8 mouse cellular contexts compared by ENCODE assay signal in the genomic region with DNA sequence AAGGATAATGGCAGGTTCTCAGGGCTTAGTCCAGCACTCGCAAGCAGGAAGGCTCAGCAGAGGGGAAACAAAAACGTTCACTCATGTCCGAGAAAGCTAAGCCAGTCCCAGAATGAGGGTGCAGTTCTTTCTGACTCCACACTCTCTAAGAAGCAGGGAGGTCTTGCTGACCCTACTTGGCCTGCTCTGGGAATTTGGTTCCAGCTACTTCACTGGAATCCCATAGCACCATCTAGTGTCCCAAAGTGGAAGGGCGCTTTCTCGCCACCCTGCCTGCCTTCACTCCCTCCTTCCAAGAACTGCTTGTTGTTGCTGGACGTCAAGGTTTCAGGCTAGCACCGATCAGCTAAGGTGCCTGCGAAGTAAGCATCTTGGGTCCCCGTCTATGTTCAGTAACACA. TPM values are rescaled to one million over a fixed set of nuclear protein-coding genes. Genes with fewer than 3 reads are reported as not detected.
DNase-seq lines count a peak whose midpoint lies in the region; ATAC-seq lines count a peak whose summit lies in the region.

No protein-coding gene starts in this region.

- H3K27ac ChIP-seq in intestine, embryonic 14.5 days (ENCODE audit: low read depth): no peak overlapping the region
- H3K27ac ChIP-seq in midbrain, embryonic 12.5 days (replicated peaks): no peak overlapping the region

- no peaks in the 10 kb centered on the region for H3K36me3 ChIP-seq in intestine, embryonic 14.5 days (ENCODE audit: control insufficient read depth, insufficient read depth, low read length)
- H3K36me3 ChIP-seq in midbrain, embryonic 12.5 days: no peaks in the 10 kb centered on the region

- H3K4me3 ChIP-seq in intestine, embryonic 14.5 days (ENCODE audit: low read depth, low read length): no peak overlapping the region
- no peak overlapping the region for H3K4me3 ChIP-seq in midbrain, embryonic 12.5 days

- WGBS in intestine, embryonic 14.5 days: 18% methylated on average over 9 of the region's 9 CpGs
- WGBS in midbrain, embryonic 12.5 days: 25% methylated on average over 9 of the region's 9 CpGs

- H3K9me3 ChIP-seq in intestine, embryonic 14.5 days (ENCODE audit: control insufficient read depth, low read length): no peaks in the 10 kb centered on the region
- no peaks in the 10 kb centered on the region for H3K9me3 ChIP-seq in midbrain, embryonic 12.5 days

- ATAC-seq in frontal cortex, adult (ENCODE audit: low TSS enrichment): peak; percentile 48
- ATAC-seq in intestine, embryonic 14.5 days (replicated peaks; ENCODE audit: low FRiP score, low TSS enrichment, low read depth): 0 out of 2 replicates have a peak, but pooled peaks have one; percentile 25
- peak; percentile 35 for ATAC-seq in midbrain, embryonic 12.5 days (ENCODE audit: low FRiP score, low read depth)

- H3K4me2 ChIP-seq in intestine, embryonic 14.5 days (ENCODE audit: low read length): no peak overlapping the region
- H3K4me2 ChIP-seq in midbrain, embryonic 12.5 days (replicated peaks): no peak overlapping the region

- peak; percentile 65 to 86 for DNase-seq in heart, adult 18-20 months
- no peak for DNase-seq in heart, postnatal 25 days (ENCODE audit: low spot score)
- DNase-seq in c-Kit-positive CD71-positive TER-119-positive erythroid progenitor cells, embryonic 14.5 days (ENCODE audit: low spot score): peak; percentile 22
- DNase-seq in intestine, embryonic 14.5 days (ENCODE audit: low spot score): peak; percentile 89
- DNase-seq in left cerebral cortex, adult 9 months (ENCODE audit: low spot score in 2 of 2): peak; percentile 32 to 86
- peak; percentile 40 to 64 for DNase-seq in spleen, postnatal 10 days (ENCODE audit: low spot score in 2 of 2)

- H3K4me1 ChIP-seq in intestine, embryonic 14.5 days (replicated peaks; ENCODE audit: control insufficient read depth, insufficient read depth, low read length): no peaks in the 10 kb centered on the region
- peaks cover 30% of the 10 kb centered on the region for H3K4me1 ChIP-seq in midbrain, embryonic 12.5 days

- no peak overlapping the region for H3K9ac ChIP-seq in intestine, embryonic 14.5 days (ENCODE audit: low read length)
- no peak overlapping the region for H3K9ac ChIP-seq in midbrain, embryonic 12.5 days (replicated peaks)

- 0 out of 2 replicates have a peak, but pooled peaks cover 4% of the 10 kb centered on the region for H3K27me3 ChIP-seq in intestine, embryonic 14.5 days (replicated peaks; ENCODE audit: control insufficient read depth, insufficient read depth, low read length)
- H3K27me3 ChIP-seq in midbrain, embryonic 12.5 days: peaks cover 35% of the 10 kb centered on the region

- intact Hi-C loops in heart, postnatal 25 days (cut with DNase I): loop anchor here (1.0 to 10.0 kb wide), 3 partner anchors 84 to 261 kb away; no protein-coding TSS in a partner anchor

RNA-seq across cellular contexts. Expression of gene Rtl5, which starts 5.0 kb away (rescaled TPM):
- 1 to 10 TPM; 1.1 to 1.3 TPM for total RNA-seq in heart, adult 18-20 months (2021)
- total RNA-seq in heart, postnatal 25 days (2021): 1 to 10 TPM; 1.4 to 1.8 TPM
- polyA plus RNA-seq in intestine, embryonic 14.5 days (2014; fragmentation: Nextera tagmentation; extraction: Ambion mirVana): 1.9 and 2.2 TPM in 2 replicates
- polyA plus RNA-seq in midbrain, embryonic 12.5 days (2016; fragmentation: Nextera tagmentation; extraction: Ambion mirVana): 6.2 and 6.5 TPM in 2 replicates

RNA-seq across cellular contexts. Expression of gene Pin4, which starts 53.1 kb away (rescaled TPM):
- 10 to 100 TPM; 23.8 to 23.9 TPM for total RNA-seq in heart, adult 18-20 months (2021)
- total RNA-seq in heart, postnatal 25 days (2021): 10 to 100 TPM; 17.5 to 20.2 TPM
- polyA plus RNA-seq in intestine, embryonic 14.5 days (2014; fragmentation: Nextera tagmentation; extraction: Ambion mirVana): 66.3 and 75.6 TPM in 2 replicates
- 75.5 and 79.3 TPM in 2 replicates for polyA plus RNA-seq in midbrain, embryonic 12.5 days (2016; fragmentation: Nextera tagmentation; extraction: Ambion mirVana)
